Comparison of ENCODE assay signal across 16 mouse cellular contexts in genomic region chr5:118034632-118035031, GRCm38 (mm10).
"Had no signal": no experiment of that assay in that cellular context is flagged by ENCODE, and none has a peak within 500 bp of the region (broad histone marks: within the 10 kb centered on the region; RNA-seq: fewer than 3 reads in every experiment).

No protein-coding gene starts in this region.

- H3K4me3 ChIP-seq: neural tube, embryonic 13.5 days; neural tube, embryonic 15.5 days; stomach, embryonic 15.5 days had no signal

- H3K4me2 ChIP-seq: neural tube, embryonic 13.5 days; neural tube, embryonic 15.5 days; stomach, embryonic 15.5 days had no signal

- H3K36me3 ChIP-seq: neural tube, embryonic 13.5 days; neural tube, embryonic 15.5 days; stomach, embryonic 15.5 days had no signal

- DNase-seq: retina, postnatal 1 day; right cerebral cortex, adult 18-20 months; right cerebral cortex, postnatal 14 days; right cerebral cortex, postnatal 25 days; right cerebral cortex, postnatal 4 days; spleen, adult 18-20 months; thymus, adult 18-20 months; thymus, adult 2 months; thymus, postnatal 14 days; thymus, postnatal 25 days; thymus, postnatal 36 days; thymus, postnatal 4 days had no signal

- H3K9me3 ChIP-seq: neural tube, embryonic 15.5 days; stomach, embryonic 15.5 days had no signal

- H3K9ac ChIP-seq: neural tube, embryonic 13.5 days; neural tube, embryonic 15.5 days; stomach, embryonic 15.5 days had no signal

- H3K27ac ChIP-seq: neural tube, embryonic 13.5 days; neural tube, embryonic 15.5 days; stomach, embryonic 15.5 days; stomach, postnatal 0 days had no signal
